Mouse (Mus musculus) spleen, embryonic (tissue): ENCODE results near the gene Mmp24.

Experiments
- CTCF ChIA-PET: fragments of 350-600 bp; sonication (Branson Sonifier 250); formaldehyde crosslinking; loops from one replicate; lab custom pipeline; 2022; lab: Charles Lee

Gene Mmp24

GRCm38 (mm10) chr2:155774261-155774926, 748 bp upstream of the Mmp24 start:
- CTCF ChIA-PET: no interaction called here

- CTCF ChIA-PET: no interaction called here
Observed at GRCm38 (mm10) chr2:155775685-155776263, 632 bp downstream of the Mmp24 start.

- CTCF ChIA-PET: no interaction called here
Observed at GRCm38 (mm10) chr2:155776824-155777687, 1.9 kb downstream of the Mmp24 start.

GRCm38 (mm10) chr2:155777688-155777985, 2.5 kb downstream of the Mmp24 start:
- CTCF ChIA-PET: no interaction called here

- CTCF ChIA-PET: no interaction called here
Observed at GRCm38 (mm10) chr2:155778004-155778403, 2.9 kb downstream of the Mmp24 start.

- CTCF ChIA-PET: no interaction called here
Observed at GRCm38 (mm10) chr2:155779066-155779465, 3.9 kb downstream of the Mmp24 start.

- CTCF ChIA-PET: no interaction called here
Observed at GRCm38 (mm10) chr2:155779506-155779905, 4.4 kb downstream of the Mmp24 start.

GRCm38 (mm10) chr2:155784534-155784933, 9.4 kb downstream of the Mmp24 start:
- CTCF ChIA-PET: no interaction called here

- CTCF ChIA-PET: no interaction called here
Observed at GRCm38 (mm10) chr2:155786905-155787304, 11.8 kb downstream of the Mmp24 start.

- CTCF ChIA-PET: no interaction called here
Observed at GRCm38 (mm10) chr2:155787949-155788931, 13.1 kb downstream of the Mmp24 start.

- CTCF ChIA-PET: no interaction called here
Observed at GRCm38 (mm10) chr2:155792899-155793298, 17.8 kb downstream of the Mmp24 start.

GRCm38 (mm10) chr2:155794674-155795445, 19.7 kb downstream of the Mmp24 start:
- CTCF ChIA-PET: no interaction called here

GRCm38 (mm10) chr2:155798613-155799012, 23.5 kb downstream of the Mmp24 start:
- CTCF ChIA-PET: no interaction called here

- CTCF ChIA-PET: interaction anchor here (0.7 kb wide), 1 partner anchor 60 kb away, joined by 3 read pairs; no protein-coding TSS in a partner anchor
Observed at GRCm38 (mm10) chr2:155802761-155803160, 27.6 kb downstream of the Mmp24 start.

- CTCF ChIA-PET: no interaction called here
Observed at GRCm38 (mm10) chr2:155804053-155804452, 28.9 kb downstream of the Mmp24 start.

GRCm38 (mm10) chr2:155805231-155805924, 30.2 kb downstream of the Mmp24 start:
- CTCF ChIA-PET: no interaction called here

- CTCF ChIA-PET: no interaction called here
Observed at GRCm38 (mm10) chr2:155805925-155806255, 30.7 kb downstream of the Mmp24 start.

GRCm38 (mm10) chr2:155806548-155806947, 31.4 kb downstream of the Mmp24 start:
- CTCF ChIA-PET: no interaction called here

- CTCF ChIA-PET: no interaction called here
Observed at GRCm38 (mm10) chr2:155807408-155807807, 32.3 kb downstream of the Mmp24 start.

GRCm38 (mm10) chr2:155809620-155810019, 34.5 kb downstream of the Mmp24 start:
- CTCF ChIA-PET: no interaction called here
